ENCODE assay signal across 8 mouse cellular contexts in genomic region chr5:114707265-114708068, GRCm38 (mm10). TPM values are rescaled to one million over a fixed set of nuclear protein-coding genes. Genes with fewer than 3 reads are reported as not detected.
DNase-seq lines count a peak whose midpoint lies in the region; ATAC-seq and TF ChIP-seq lines count a peak whose summit lies in the region.

Gene Tchp (plus strand): TSS chr5:114707760.

- peaks cover 29% of the 10 kb centered on the region for H3K36me3 ChIP-seq in embryonic facial prominence, embryonic 15.5 days
- H3K36me3 ChIP-seq in kidney, embryonic 14.5 days (ENCODE audit: control insufficient read depth, insufficient read depth, low read length): peaks cover 23% of the 10 kb centered on the region
- H3K36me3 ChIP-seq in limb, embryonic 15.5 days: peaks cover 27% of the 10 kb centered on the region

- peak within 1 kb of the TSS; percentile 82 for H3K4me3 ChIP-seq in bone marrow, adult 2 months (replicated peaks; ENCODE audit: control insufficient read depth, low read depth, low read length)
- H3K4me3 ChIP-seq in embryonic facial prominence, embryonic 15.5 days (replicated peaks): peak within 1 kb of the TSS; percentile 87
- peak within 1 kb of the TSS; percentile 74 for H3K4me3 ChIP-seq in kidney, embryonic 14.5 days (ENCODE audit: low read length)
- H3K4me3 ChIP-seq in limb, embryonic 15.5 days: peak within 1 kb of the TSS; percentile 88

- H3K4me2 ChIP-seq in embryonic facial prominence, embryonic 15.5 days (replicated peaks): peak within 1 kb of the TSS; percentile 84
- peak within 1 kb of the TSS; percentile 65 for H3K4me2 ChIP-seq in kidney, embryonic 14.5 days (replicated peaks; ENCODE audit: low read depth, low read length)
- H3K4me2 ChIP-seq in limb, embryonic 15.5 days: peak within 1 kb of the TSS; percentile 79

- peak within 1 kb of the TSS; percentile 69 for H3K9ac ChIP-seq in embryonic facial prominence, embryonic 15.5 days
- peak within 1 kb of the TSS; percentile 72 for H3K9ac ChIP-seq in kidney, embryonic 14.5 days (ENCODE audit: low read depth, low read length)
- H3K9ac ChIP-seq in limb, embryonic 15.5 days: peak within 1 kb of the TSS; percentile 66

- H3K4me1 ChIP-seq in bone marrow, adult 2 months (ENCODE audit: control insufficient read depth, insufficient read depth, low read length): peaks cover 2% of the 10 kb centered on the region; the same call in 1 of the 2 replicates
- H3K4me1 ChIP-seq in embryonic facial prominence, embryonic 15.5 days: peaks cover 9% of the 10 kb centered on the region
- peaks cover 7% of the 10 kb centered on the region; the same call in 1 of the 2 replicates for H3K4me1 ChIP-seq in kidney, embryonic 14.5 days (ENCODE audit: control insufficient read depth, insufficient read depth, low read length)
- H3K4me1 ChIP-seq in limb, embryonic 15.5 days: peaks cover 11% of the 10 kb centered on the region

- no peaks in the 10 kb centered on the region for H3K9me3 ChIP-seq in embryonic facial prominence, embryonic 15.5 days (replicated peaks)
- no peaks in the 10 kb centered on the region for H3K9me3 ChIP-seq in kidney, embryonic 14.5 days (ENCODE audit: control insufficient read depth, low read length)
- H3K9me3 ChIP-seq in limb, embryonic 15.5 days: no peaks in the 10 kb centered on the region

- TF ChIP-seq CTCF in bone marrow, adult 2 months (IDR thresholded peaks at IDR 0.05; ENCODE audit: control insufficient read depth, insufficient read depth, low read length): peak; percentile 77

- WGBS in bone marrow, adult 2 months: 8% methylated on average over 49 of the region's 49 CpGs
- 2% methylated on average over 49 of the region's 49 CpGs for WGBS in embryonic facial prominence, embryonic 15.5 days
- 3% methylated on average over 49 of the region's 49 CpGs for WGBS in kidney, embryonic 14.5 days
- WGBS in limb, embryonic 15.5 days: 1% methylated on average over 49 of the region's 49 CpGs

- 0 out of 2 replicates have a peak, but pooled peaks have one; percentile 38 for TF ChIP-seq POLR2A in bone marrow, adult 2 months (IDR thresholded peaks at IDR 0.05; ENCODE audit: borderline replicate concordance, control insufficient read depth, low read depth, low read length)

- no peak within 1 kb of the TSS; the same call in 1 of the 2 replicates for H3K27ac ChIP-seq in bone marrow, adult 2 months (ENCODE audit: control insufficient read depth, insufficient read depth, low read depth, low read length, poor library complexity)
- H3K27ac ChIP-seq in embryonic facial prominence, embryonic 15.5 days (replicated peaks): no peak within 1 kb of the TSS
- H3K27ac ChIP-seq in kidney, embryonic 14.5 days (ENCODE audit: low read depth, low read length): no peak within 1 kb of the TSS
- no peak within 1 kb of the TSS for H3K27ac ChIP-seq in limb, embryonic 15.5 days

- ATAC-seq in embryonic facial prominence, embryonic 15.5 days (ENCODE audit: insufficient number of reproducible peaks, low FRiP score, low TSS enrichment, low read depth): peak; percentile 55; the same call in 1 of the 2 replicates
- peak; percentile 85 for ATAC-seq in kidney, embryonic 14.5 days (ENCODE audit: low FRiP score, low TSS enrichment)
- ATAC-seq in limb, embryonic 15.5 days (ENCODE audit: insufficient number of reproducible peaks, low FRiP score, low TSS enrichment, low read depth): peak; percentile 68; the same call in 1 of the 2 replicates

- DNase-seq in 416B (ENCODE audit: low read depth): peak; percentile 95
- DNase-seq in heart, adult 9 months (ENCODE audit: low spot score in 2 of 2): peak; percentile 86 to 92
- peak; percentile 82 to 90 for DNase-seq in monocyte, adult 2 months (ENCODE audit: low read depth in 1 of 2, low spot score in 2 of 2)
- peak; percentile 88 to 91 for DNase-seq in spleen, postnatal 36 days (ENCODE audit: low spot score in 2 of 2)

- H3K27me3 ChIP-seq in embryonic facial prominence, embryonic 15.5 days: no peaks in the 10 kb centered on the region
- H3K27me3 ChIP-seq in kidney, embryonic 14.5 days (ENCODE audit: control insufficient read depth, insufficient read depth, low read length): no peaks in the 10 kb centered on the region
- H3K27me3 ChIP-seq in limb, embryonic 15.5 days: no peaks in the 10 kb centered on the region

RNA-seq across cellular contexts. Expression of gene Tchp, which starts in this region (rescaled TPM):
- 15.5 and 23.5 TPM in 2 replicates for polyA plus RNA-seq in bone marrow, adult 2 months (2011; ENCODE audit: insufficient read depth, insufficient read length, low replicate concordance, missing spikeins)
- polyA plus RNA-seq in embryonic facial prominence, embryonic 15.5 days (2015; fragmentation: Nextera tagmentation; extraction: Ambion mirVana): 16.3 and 17.4 TPM in 2 replicates
- polyA plus RNA-seq in kidney, embryonic 14.5 days (2014; fragmentation: Nextera tagmentation; extraction: Ambion mirVana): 10.0 and 18.5 TPM in 2 replicates
- polyA plus RNA-seq in limb, embryonic 15.5 days (2015; fragmentation: Nextera tagmentation; extraction: Ambion mirVana): 12.8 and 15.1 TPM in 2 replicates
